Mouse (Mus musculus): Measurements from ENCODE around the gene Focad. TPM values are rescaled to one million over a fixed set of nuclear protein-coding genes. Genes with fewer than 3 reads are reported as not detected.

Gene Focad
- total RNA-seq (2015; ENCODE audit: low replicate concordance) (4.0 and 13.4 TPM in 2 replicates), total RNA-seq (2017; ENCODE audit: low replicate concordance) (3.7 and 5.4 TPM in 2 replicates)

- peak; percentile 100 for ATAC-seq (replicated peaks; ENCODE audit: low FRiP score, poor library complexity, severe bottlenecking)
These were observed at the start of gene Focad for GRCm38 (mm10) chr4:88094062-88094767. Gene Focad (plus strand): TSS chr4:88094629.

GRCm38 (mm10) chr4:88045151-88045550, 49.3 kb upstream of the Focad start:
- ATAC-seq (replicated peaks; ENCODE audit: low FRiP score, poor library complexity, severe bottlenecking): no peak

DNA sequence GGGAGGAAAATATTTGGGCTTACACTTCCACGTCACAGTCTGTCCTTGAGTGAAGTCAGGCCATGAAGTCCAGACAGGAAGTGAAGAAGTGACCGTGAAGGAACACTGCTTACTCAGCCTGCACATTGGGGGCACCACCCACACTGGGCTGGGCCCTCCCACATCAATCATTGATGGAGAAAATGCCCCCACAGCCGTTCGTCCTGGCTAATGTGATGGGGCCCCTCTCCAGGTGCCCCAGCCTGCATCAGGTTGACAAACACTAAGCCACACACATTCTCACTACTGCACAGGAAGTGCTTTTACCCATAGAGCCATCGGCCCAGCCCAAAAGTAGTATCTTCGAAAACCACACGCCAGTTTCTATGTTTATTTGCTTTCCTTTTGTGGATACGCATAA, 48.1 kb upstream of the Focad start:
- no peak for ATAC-seq (replicated peaks; ENCODE audit: low FRiP score, poor library complexity, severe bottlenecking)

- ATAC-seq (replicated peaks; ENCODE audit: low FRiP score, poor library complexity, severe bottlenecking): no peak
These were observed 19.0 kb upstream of the Focad start for GRCm38 (mm10) chr4:88075388-88075787.

DNA sequence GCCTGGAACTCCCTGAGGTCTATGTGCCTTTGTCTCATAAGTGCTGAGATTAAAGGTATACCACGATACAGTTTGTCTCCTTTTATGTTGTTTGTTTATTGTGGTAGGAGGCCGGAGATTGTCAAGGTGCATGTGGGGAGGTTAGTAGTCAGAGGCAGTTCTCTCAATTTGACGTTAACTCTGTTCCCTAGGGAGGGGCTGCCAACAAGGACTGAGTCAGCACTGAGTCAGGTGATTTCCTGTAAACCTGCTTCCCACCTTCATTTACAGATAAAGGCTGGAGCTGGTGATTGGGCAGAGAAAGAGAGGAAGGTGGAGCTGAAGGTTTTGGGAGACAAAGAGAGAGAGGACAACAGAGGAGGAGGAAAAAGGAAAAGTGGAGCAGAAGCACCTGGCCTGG, 15.4 kb upstream of the Focad start:
- ATAC-seq (replicated peaks; ENCODE audit: low FRiP score, poor library complexity, severe bottlenecking): no peak

DNA sequence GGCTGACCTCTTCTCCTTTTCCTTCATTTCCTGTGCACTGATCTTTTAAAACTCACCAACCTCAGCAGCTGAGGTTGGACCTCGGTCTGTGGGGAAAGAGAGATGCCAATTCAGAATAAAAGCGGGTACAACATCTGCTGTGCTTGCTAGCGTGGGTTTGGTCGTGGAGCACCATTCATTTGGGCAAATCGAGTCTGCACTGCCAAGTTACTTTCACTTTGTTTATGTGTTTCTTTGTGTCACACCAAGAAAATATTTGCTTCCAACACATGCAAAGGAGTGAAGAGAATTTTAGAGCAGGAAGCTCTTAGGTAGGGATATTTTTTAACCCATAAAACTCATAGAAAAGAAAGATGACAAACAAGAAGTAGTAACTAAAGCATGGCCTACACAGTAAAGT, 13.0 kb upstream of the Focad start:
- ATAC-seq (replicated peaks; ENCODE audit: low FRiP score, poor library complexity, severe bottlenecking): no peak

- 0 out of 2 replicates have a peak, but pooled peaks have one; percentile 32 for ATAC-seq (replicated peaks; ENCODE audit: low FRiP score, poor library complexity, severe bottlenecking)
These were observed 12.5 kb upstream of the Focad start for GRCm38 (mm10) chr4:88081885-88082284.

GRCm38 (mm10) chr4:88082381-88082780, 12.0 kb upstream of the Focad start:
- no peak for ATAC-seq (replicated peaks; ENCODE audit: low FRiP score, poor library complexity, severe bottlenecking)

GRCm38 (mm10) chr4:88083781-88084180, 10.6 kb upstream of the Focad start:
- no peak for ATAC-seq (replicated peaks; ENCODE audit: low FRiP score, poor library complexity, severe bottlenecking)

DNA sequence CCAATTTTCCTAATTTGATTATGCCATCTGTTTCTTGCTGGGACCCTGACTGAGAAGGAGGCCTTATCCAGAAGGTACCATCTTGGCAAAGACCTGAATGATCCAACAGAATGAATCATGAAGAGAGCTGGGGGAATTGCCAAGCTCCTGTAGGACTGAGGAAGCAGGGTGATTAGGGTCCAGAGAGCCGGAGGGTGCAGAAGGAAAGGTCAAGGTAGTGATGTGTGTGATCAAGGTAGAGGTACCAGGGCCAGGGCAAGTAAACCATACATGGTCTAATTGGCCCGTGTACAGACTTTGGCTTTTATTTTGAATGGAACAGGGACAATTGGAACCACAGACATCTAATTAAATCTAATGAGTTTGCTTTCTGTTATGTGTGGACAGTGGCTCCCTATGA, 4.1 kb upstream of the Focad start:
- ATAC-seq (replicated peaks; ENCODE audit: low FRiP score, poor library complexity, severe bottlenecking): no peak

DNA sequence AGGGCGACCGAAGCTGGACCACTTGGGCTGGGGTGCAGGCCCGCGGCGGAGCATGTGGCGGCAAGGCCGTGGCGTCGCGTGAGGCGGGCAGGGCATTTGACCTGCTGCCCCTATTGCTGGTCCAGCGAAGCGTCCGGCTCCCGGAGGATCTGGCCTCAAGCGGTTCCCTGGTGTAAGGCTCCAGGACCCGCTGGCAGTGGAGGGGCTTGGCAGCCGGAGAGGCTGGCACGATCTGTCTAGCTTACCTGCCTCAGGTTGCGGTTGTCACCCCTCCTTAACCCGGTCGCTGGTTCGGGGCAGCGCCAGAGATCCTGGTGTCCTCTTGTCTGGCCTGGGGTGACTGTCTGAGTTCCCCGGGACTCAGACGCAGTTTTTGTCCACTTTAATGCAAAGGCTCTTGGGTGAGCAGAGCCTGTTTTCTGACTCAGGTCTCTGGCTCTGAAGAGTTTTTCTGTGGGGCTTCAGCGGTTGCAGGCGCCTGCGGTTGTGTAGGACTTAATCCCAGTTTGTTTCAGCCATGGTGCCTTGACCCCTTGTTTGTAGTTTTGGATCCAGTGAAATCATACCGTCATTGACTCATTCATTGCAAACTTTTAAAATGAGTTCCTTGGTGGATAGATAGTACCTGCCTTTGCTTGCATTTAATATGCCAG, 465 bp downstream of the Focad start:
- peak; percentile 28 for ATAC-seq (replicated peaks; ENCODE audit: low FRiP score, poor library complexity, severe bottlenecking)

GRCm38 (mm10) chr4:88095693-88096092, 1.3 kb downstream of the Focad start:
- ATAC-seq (replicated peaks; ENCODE audit: low FRiP score, poor library complexity, severe bottlenecking): no peak

DNA sequence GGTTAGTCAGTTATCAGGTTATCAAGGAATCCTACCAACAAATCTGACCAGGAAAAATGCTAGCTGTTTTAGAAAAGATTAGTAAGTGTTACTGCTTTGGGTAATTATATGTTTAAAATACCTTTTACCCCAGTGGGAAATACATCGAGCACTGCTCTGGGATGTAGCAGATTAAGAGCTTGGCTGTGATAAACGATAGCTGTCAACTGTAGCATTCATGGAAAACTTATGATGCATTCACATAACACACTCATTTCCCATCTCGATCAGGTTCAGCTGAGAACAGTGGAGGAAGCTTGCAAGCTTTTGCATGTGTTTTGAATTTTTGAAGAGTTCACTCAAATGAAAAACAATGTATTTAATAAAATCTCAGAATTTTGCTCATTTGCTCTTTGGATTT, 14.2 kb downstream of the Focad start:
- ATAC-seq (replicated peaks; ENCODE audit: low FRiP score, poor library complexity, severe bottlenecking): no peak

DNA sequence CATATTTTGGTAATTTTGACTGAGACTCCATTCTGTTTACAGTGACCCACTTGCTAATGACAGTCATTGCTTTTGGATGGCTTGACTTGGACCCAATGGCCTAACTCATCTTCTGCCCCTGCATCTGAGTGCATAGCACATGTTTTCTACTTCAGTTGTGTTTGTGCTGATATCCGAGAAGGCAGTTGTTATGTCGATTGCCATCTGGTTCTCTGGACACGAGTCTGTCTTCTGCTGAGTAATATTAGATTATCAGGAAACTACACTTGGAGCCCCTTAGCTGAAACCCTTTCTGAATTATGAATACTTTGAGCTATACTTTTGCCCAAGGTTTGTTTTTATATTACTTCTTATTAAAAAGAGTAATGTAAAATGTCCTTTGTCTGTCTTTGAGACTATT, 22.9 kb downstream of the Focad start:
- ATAC-seq (replicated peaks; ENCODE audit: low FRiP score, poor library complexity, severe bottlenecking): peak; percentile 73

GRCm38 (mm10) chr4:88117942-88118341, 23.5 kb downstream of the Focad start:
- 0 out of 2 replicates have a peak, but pooled peaks have one; percentile 55 for ATAC-seq (replicated peaks; ENCODE audit: low FRiP score, poor library complexity, severe bottlenecking)

- peak; percentile 39 for ATAC-seq (replicated peaks; ENCODE audit: low FRiP score, poor library complexity, severe bottlenecking)
These were observed 24.4 kb downstream of the Focad start for GRCm38 (mm10) chr4:88118750-88119395.

GRCm38 (mm10) chr4:88120091-88120490, 25.7 kb downstream of the Focad start:
- ATAC-seq (replicated peaks; ENCODE audit: low FRiP score, poor library complexity, severe bottlenecking): no peak

DNA sequence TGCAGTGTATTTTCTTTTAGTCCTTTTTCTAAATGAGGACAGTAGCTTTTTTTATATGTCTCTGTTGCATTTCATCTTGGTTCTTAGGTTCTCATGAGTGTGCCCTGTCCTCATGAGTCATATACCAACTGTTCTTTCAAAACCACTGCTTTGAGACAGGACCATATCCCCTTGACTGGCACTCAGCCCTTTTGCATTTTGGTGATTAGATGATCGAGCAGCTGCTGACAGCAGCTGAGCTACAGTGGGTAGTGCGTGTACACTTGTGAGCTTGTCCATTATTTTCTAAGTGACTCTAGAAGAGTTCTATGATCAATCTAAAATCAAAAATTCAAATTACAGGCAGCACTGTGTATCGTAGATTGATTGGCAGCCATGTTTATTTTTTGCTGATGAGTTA, 28.0 kb downstream of the Focad start:
- no peak for ATAC-seq (replicated peaks; ENCODE audit: low FRiP score, poor library complexity, severe bottlenecking)

DNA sequence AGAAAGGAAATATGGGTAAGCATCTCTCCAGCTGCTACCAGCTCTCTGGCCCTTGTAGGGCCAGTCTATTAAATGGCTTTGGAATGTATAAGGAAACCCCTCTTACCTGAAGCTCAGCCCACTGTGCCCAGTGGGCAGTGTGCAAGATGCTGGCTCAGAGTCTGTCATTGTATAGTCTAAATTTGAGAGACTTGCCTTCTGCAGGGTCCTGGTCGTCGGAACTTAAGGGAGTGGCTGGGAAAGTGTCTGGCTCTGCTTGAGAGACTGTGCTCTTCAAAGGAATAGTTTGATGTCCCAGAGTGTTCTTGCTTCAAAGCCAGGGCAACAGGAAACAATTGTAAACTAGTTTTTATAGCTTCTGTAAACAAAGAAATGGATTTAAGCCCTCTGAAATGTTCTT, 41.5 kb downstream of the Focad start:
- no peak for ATAC-seq (replicated peaks; ENCODE audit: low FRiP score, poor library complexity, severe bottlenecking)

DNA sequence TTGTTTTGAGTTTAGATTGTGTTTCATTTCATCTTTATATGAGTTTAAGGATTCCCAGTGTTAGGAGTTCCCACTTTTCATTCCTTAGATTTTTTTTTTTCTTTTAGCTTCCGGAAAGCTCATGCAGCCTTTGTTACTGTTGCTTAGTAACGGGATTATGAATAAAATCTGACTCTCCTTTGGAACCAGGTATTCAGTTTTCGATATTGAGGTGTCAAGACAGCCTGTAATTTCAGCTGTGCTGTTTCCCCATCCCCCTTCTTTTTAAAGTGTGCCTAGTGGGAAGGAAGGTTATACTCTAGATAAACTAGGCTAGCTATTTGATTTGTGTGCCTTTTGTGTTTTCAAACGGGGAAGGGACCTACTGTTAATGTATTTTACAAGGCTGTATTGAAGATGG, 42.1 kb downstream of the Focad start:
- no peak for ATAC-seq (replicated peaks; ENCODE audit: low FRiP score, poor library complexity, severe bottlenecking)

GRCm38 (mm10) chr4:88138366-88138917, 44.0 kb downstream of the Focad start:
- ATAC-seq (replicated peaks; ENCODE audit: low FRiP score, poor library complexity, severe bottlenecking): no peak

Measured in erythroid progenitor cell, adult 5-6 weeks (primary cell).